Mouse (Mus musculus): ENCODE results near the gene Ly6g5c. TPM values are rescaled to one million over a fixed set of nuclear protein-coding genes. Genes with fewer than 3 reads are reported as not detected.

Ly6g5c gene
- total RNA-seq, 2 experiments from 2014 or later: not detected

Other genes starting within 250 kb of the Ly6g5c start
- gene Cfb, start 245.8 kb upstream of the Ly6g5c start, total RNA-seq (2021): under 1 TPM in 1 of 2 experiments, not detected in 1; 0.17 TPM
- gene Zbtb12, start 228.8 kb upstream of the Ly6g5c start, total RNA-seq (2021): 1 to 10 TPM; 7.3 to 7.7 TPM
- not detected for gene Gm20547, start 226.2 kb upstream of the Ly6g5c start, total RNA-seq (2021)
- 1 to 10 TPM in 1 of 2 experiments, under 1 TPM in 1; 0.86 to 1.9 TPM for gene C2, start 210.0 kb upstream of the Ly6g5c start, total RNA-seq (2021)
- gene Ehmt2, start 209.8 kb upstream of the Ly6g5c start, total RNA-seq (2021): 100 to 1,000 TPM; 164 to 188 TPM
- gene Slc44a4, start 193.8 kb upstream of the Ly6g5c start, total RNA-seq (2021): under 1 TPM; 0.20 to 0.21 TPM
- gene Neu1, start 177.0 kb upstream of the Ly6g5c start, total RNA-seq (2021): 10 to 100 TPM; 37.2 to 37.4 TPM
- gene Hspa1b, start 149.0 kb upstream of the Ly6g5c start, total RNA-seq (2021): 10 to 100 TPM; 17.0 to 23.5 TPM
- not detected for gene Gm20481, start 138.4 kb upstream of the Ly6g5c start, total RNA-seq (2021)
- 10 to 100 TPM; 14.9 to 17.9 TPM for gene Hspa1a, start 136.1 kb upstream of the Ly6g5c start, total RNA-seq (2021)
- under 1 TPM; 0.22 to 0.31 TPM for gene Hspa1l, start 135.6 kb upstream of the Ly6g5c start, total RNA-seq (2021)
- gene Lsm2, start 126.4 kb upstream of the Ly6g5c start, total RNA-seq (2021): 10 to 100 TPM; 18.1 to 19.3 TPM
- 10 to 100 TPM; 43.7 to 55.6 TPM for gene Vars, start 107.3 kb upstream of the Ly6g5c start, total RNA-seq (2021)
- gene Vwa7, start 91.7 kb upstream of the Ly6g5c start, total RNA-seq (2021): under 1 TPM; 0.07 to 0.23 TPM
- 1 to 10 TPM in 1 of 2 experiments, under 1 TPM in 1; 0.64 to 1.1 TPM for gene Sapcd1, start 80.3 kb upstream of the Ly6g5c start, total RNA-seq (2021)
- under 1 TPM; 0.62 to 0.82 TPM for gene Msh5, start 61.5 kb upstream of the Ly6g5c start, total RNA-seq (2021)
- gene Clic1, start 58.3 kb upstream of the Ly6g5c start, total RNA-seq (2021): 10 to 100 TPM in 1 of 2 experiments, 1 to 10 TPM in 1; 9.7 to 10.1 TPM
- 10 to 100 TPM; 19.5 to 20.7 TPM for gene Ddah2, start 49.2 kb upstream of the Ly6g5c start, total RNA-seq (2021)
- not detected for gene Ly6g6c, start 42.9 kb upstream of the Ly6g5c start, total RNA-seq (2021)
- gene Mpig6b, start 42.1 kb upstream of the Ly6g5c start, total RNA-seq (2021): not detected
- 1 to 10 TPM; 4.1 to 4.3 TPM for gene Ly6g6e, start 31.4 kb upstream of the Ly6g5c start, total RNA-seq (2021)
- gene Ly6g6d, start 30.2 kb upstream of the Ly6g5c start, total RNA-seq (2021): 1 to 10 TPM in 1 of 2 experiments, under 1 TPM in 1; 0.80 to 1.2 TPM
- gene Ly6g6f, start 22.7 kb upstream of the Ly6g5c start, total RNA-seq (2021): not detected
- gene Abhd16a, start 19.0 kb upstream of the Ly6g5c start, total RNA-seq (2021): 10 to 100 TPM; 97.9 to 98.1 TPM
- gene Ly6g5b, start 7.1 kb downstream of the Ly6g5c start, total RNA-seq (2021): under 1 TPM; 0.42 to 0.54 TPM
- gene Gpank1, start 13.2 kb downstream of the Ly6g5c start, total RNA-seq (2021): 10 to 100 TPM; 14.2 to 14.4 TPM
- 100 to 1,000 TPM; 179 to 181 TPM for gene Csnk2b, start 13.8 kb downstream of the Ly6g5c start, total RNA-seq (2021)
- 10 to 100 TPM; 27.0 to 27.3 TPM for gene D17H6S53E, start 18.1 kb downstream of the Ly6g5c start, total RNA-seq (2021)
- gene Apom, start 23.8 kb downstream of the Ly6g5c start, total RNA-seq (2021): not detected
- gene Bag6, start 26.9 kb downstream of the Ly6g5c start, total RNA-seq (2021): 100 to 1,000 TPM; 290 to 320 TPM
- 100 to 1,000 TPM; 302 to 353 TPM for gene Prrc2a, start 56.6 kb downstream of the Ly6g5c start, total RNA-seq (2021)
- 10 to 100 TPM; 10.4 to 10.8 TPM for gene Aif1, start 67.8 kb downstream of the Ly6g5c start, total RNA-seq (2021)
- 1 to 10 TPM; 8.1 to 8.9 TPM for gene Lst1, start 80.2 kb downstream of the Ly6g5c start, total RNA-seq (2021)
- under 1 TPM; 0.42 to 0.54 TPM for gene Ltb, start 86.2 kb downstream of the Ly6g5c start, total RNA-seq (2021)
- gene Tnf, start 93.7 kb downstream of the Ly6g5c start, total RNA-seq (2021): not detected
- under 1 TPM in 1 of 2 experiments, not detected in 1; 0.20 TPM for gene Lta, start 97.1 kb downstream of the Ly6g5c start, total RNA-seq (2021)
- gene Gm16181, start 112.6 kb downstream of the Ly6g5c start, total RNA-seq (2021): not detected
- gene Atp6v1g2, start 125.4 kb downstream of the Ly6g5c start, total RNA-seq (2021): 100 to 1,000 TPM; 607 to 639 TPM
- gene Nfkbil1, start 127.5 kb downstream of the Ly6g5c start, total RNA-seq (2021): 10 to 100 TPM; 13.7 to 14.8 TPM
- 100 to 1,000 TPM; 213 to 229 TPM for gene Ddx39b, start 133.5 kb downstream of the Ly6g5c start, total RNA-seq (2021)
- gene H2-D1, start 154.5 kb downstream of the Ly6g5c start, total RNA-seq (2021): 10 to 100 TPM; 14.6 to 15.9 TPM
- under 1 TPM in 1 of 2 experiments, not detected in 1; 0.42 TPM for gene H2-Q1, start 212.1 kb downstream of the Ly6g5c start, total RNA-seq (2021)
- gene H2-Q2, start 234.0 kb downstream of the Ly6g5c start, total RNA-seq (2021): under 1 TPM in 1 of 2 experiments, not detected in 1; 0.44 TPM

Data from layer of hippocampus, postnatal 25 days (tissue).